Mouse (Mus musculus) neural tube, embryonic 12.5 days (tissue): ENCODE data around the gene Lyrm4. TPM values are rescaled to one million over a fixed set of nuclear protein-coding genes. Genes with fewer than 3 reads are reported as not detected.

ENCODE experiments used
- ATAC-seq: fragments of 200-750 bp; cut with Nextera tagmentation; 2 replicates; pipeline ENCODE4 v1.8.0; 2017; ENCODE audit warnings: low read depth, mild to moderate bottlenecking, moderate TSS enrichment, moderate library complexity; ENCODE audit not compliant: low FRiP score
- H3K27ac ChIP-seq: fragments of 300-500 bp; sonication (generic); 2 replicates; pipeline ENCODE4 v1.5.1; 2016
- H3K27me3 ChIP-seq: fragments of 300-500 bp; sonication (generic); replicated peaks from 2 replicates; pipeline ENCODE4 v1.6.1; 2016; ENCODE audit warnings: mild to moderate bottlenecking
- H3K36me3 ChIP-seq: fragments of 300-500 bp; sonication (generic); 2 replicates; pipeline ENCODE4 v1.6.1; 2016; ENCODE audit warnings: mild to moderate bottlenecking
- H3K4me1 ChIP-seq: fragments of 300-500 bp; sonication (generic); 2 replicates; pipeline ENCODE4 v1.6.1; 2016
- H3K4me2 ChIP-seq: fragments of 300-500 bp; sonication (generic); replicated peaks from 2 replicates; pipeline ENCODE4 v1.6.1; 2016; ENCODE audit warnings: mild to moderate bottlenecking
- H3K4me3 ChIP-seq: fragments of 300-500 bp; sonication (generic); 2 replicates; pipeline ENCODE4 v1.5.1; 2016
- H3K9ac ChIP-seq: fragments of 300-500 bp; sonication (generic); 2 replicates; pipeline ENCODE4 v1.6.1; 2016; ENCODE audit warnings: mild to moderate bottlenecking
- H3K9me3 ChIP-seq: fragments of 300-500 bp; sonication (generic); 2 replicates; pipeline ENCODE4 v1.6.1; 2016; ENCODE audit warnings: mild to moderate bottlenecking
- WGBS: fragments of 180-500 bp; shearing (Covaris S2); methylation state at CpG from one replicate; pipeline ENCODE4 v1.1.7; 2016; 5-methylcytosine and 5-hydroxymethylcytosine counted together
- polyA plus RNA-seq: library from polyadenylated mRNA; unstranded; fragments of >200 nt; fragmentation: Nextera tagmentation; extraction: Ambion mirVana; gene quantifications from 2 replicates; pipeline ENCODE4 v1.2.1, GENCODE M21; 2016

Lyrm4 gene
- polyA plus RNA-seq, 1 experiment from 2014 or later, result 23.8 TPM

- H3K27ac ChIP-seq, result no peak overlapping the region
- H3K9me3 ChIP-seq, result no peaks in the 10 kb centered on the region
- H3K9ac ChIP-seq, result no peak overlapping the region
- H3K4me3 ChIP-seq, result no peak overlapping the region
- no peaks in the 10 kb centered on the region for H3K4me1 ChIP-seq
- peaks cover 3% of the 10 kb centered on the region; the same call in 1 of the 2 replicates for H3K36me3 ChIP-seq
- 88% methylated on average over 5 of the region's 5 CpGs for WGBS
- no peaks in the 10 kb centered on the region for H3K27me3 ChIP-seq
- no peak overlapping the region for H3K4me2 ChIP-seq
- no peak for ATAC-seq
Measured at GRCm38 (mm10) chr13:36086608-36087391, 30.5 kb downstream of the Lyrm4 start.

- H3K4me3 ChIP-seq, result no peak overlapping the region
- no peaks in the 10 kb centered on the region for H3K9me3 ChIP-seq
- no peaks in the 10 kb centered on the region for H3K4me1 ChIP-seq
- peaks cover 3% of the 10 kb centered on the region; the same call in 1 of the 2 replicates for H3K36me3 ChIP-seq
- H3K27me3 ChIP-seq, result no peaks in the 10 kb centered on the region
- no peak overlapping the region for H3K4me2 ChIP-seq
- no peak for ATAC-seq
- 68% methylated on average over 3 of the region's 3 CpGs for WGBS
- no peak overlapping the region for H3K9ac ChIP-seq
- no peak overlapping the region for H3K27ac ChIP-seq
Measured at GRCm38 (mm10) chr13:36085971-36086370, 31.4 kb downstream of the Lyrm4 start.

- Histone ChIP-seq H3K4me3 (no peak overlapping the region), H3K9me3 (no peaks in the 10 kb centered on the region), H3K36me3 (no peaks in the 10 kb centered on the region; the same call in 1 of the 2 replicates), H3K27me3 (no peaks in the 10 kb centered on the region), H3K4me1 (no peaks in the 10 kb centered on the region), H3K4me2 (no peak overlapping the region), H3K27ac (no peak overlapping the region), H3K9ac (no peak overlapping the region)
- ATAC-seq, result no peak
- 91% methylated on average over 3 of the region's 3 CpGs for WGBS
Measured at GRCm38 (mm10) chr13:36084701-36085100, 32.6 kb downstream of the Lyrm4 start.

GRCm38 (mm10) chr13:36081591-36081990, 35.7 kb downstream of the Lyrm4 start:
- no peak overlapping the region for H3K4me3 ChIP-seq
- H3K4me1 ChIP-seq, result no peaks in the 10 kb centered on the region
- H3K27me3 ChIP-seq, result no peaks in the 10 kb centered on the region
- 79% methylated on average over 3 of the region's 3 CpGs for WGBS
- no peaks in the 10 kb centered on the region for H3K9me3 ChIP-seq
- H3K9ac ChIP-seq, result no peak overlapping the region
- H3K36me3 ChIP-seq, result no peaks in the 10 kb centered on the region
- H3K27ac ChIP-seq, result no peak overlapping the region
- no peak overlapping the region for H3K4me2 ChIP-seq
- no peak for ATAC-seq

- no peak overlapping the region for H3K9ac ChIP-seq
- H3K4me3 ChIP-seq, result no peak overlapping the region
- no peaks in the 10 kb centered on the region for H3K27me3 ChIP-seq
- ATAC-seq, result no peak
- H3K4me2 ChIP-seq, result no peak overlapping the region
- H3K27ac ChIP-seq, result no peak overlapping the region
- 86% methylated on average over 3 of the region's 3 CpGs for WGBS
- no peaks in the 10 kb centered on the region for H3K4me1 ChIP-seq
- no peaks in the 10 kb centered on the region for H3K9me3 ChIP-seq
- H3K36me3 ChIP-seq, result no peaks in the 10 kb centered on the region
Measured at GRCm38 (mm10) chr13:36074484-36074883, 42.8 kb downstream of the Lyrm4 start.

GRCm38 (mm10) chr13:36066676-36067075, 50.6 kb downstream of the Lyrm4 start:
- Histone ChIP-seq H3K27me3 (no peaks in the 10 kb centered on the region), H3K9me3 (no peaks in the 10 kb centered on the region), H3K36me3 (no peaks in the 10 kb centered on the region), H3K9ac (no peak overlapping the region), H3K4me2 (no peak overlapping the region), H3K4me1 (no peaks in the 10 kb centered on the region), H3K4me3 (no peak overlapping the region), H3K27ac (no peak overlapping the region)
- no peak for ATAC-seq
- WGBS, result 97% methylated on average over 2 of the region's 2 CpGs

GRCm38 (mm10) chr13:36057489-36057888, 59.8 kb downstream of the Lyrm4 start:
- H3K9ac ChIP-seq, result no peak overlapping the region
- no peaks in the 10 kb centered on the region for H3K9me3 ChIP-seq
- H3K4me3 ChIP-seq, result no peak overlapping the region
- H3K36me3 ChIP-seq, result no peaks in the 10 kb centered on the region
- WGBS, result 71% methylated on average over 2 of the region's 2 CpGs
- H3K4me1 ChIP-seq, result no peaks in the 10 kb centered on the region
- no peak overlapping the region for H3K4me2 ChIP-seq
- H3K27me3 ChIP-seq, result no peaks in the 10 kb centered on the region
- H3K27ac ChIP-seq, result no peak overlapping the region
- ATAC-seq, result no peak

- Histone ChIP-seq H3K4me2 (no peak overlapping the region), H3K4me1 (no peaks in the 10 kb centered on the region), H3K36me3 (no peaks in the 10 kb centered on the region), H3K9me3 (no peaks in the 10 kb centered on the region), H3K27ac (no peak overlapping the region), H3K27me3 (no peaks in the 10 kb centered on the region), H3K4me3 (no peak overlapping the region), H3K9ac (no peak overlapping the region)
- ATAC-seq, result no peak
- WGBS, result 92% methylated on average over 4 of the region's 4 CpGs
Measured at GRCm38 (mm10) chr13:36056925-36057324, 60.4 kb downstream of the Lyrm4 start.

- WGBS, result 83% methylated on average over 1 of the region's 1 CpGs
- Histone ChIP-seq H3K27ac (no peak overlapping the region), H3K9ac (no peak overlapping the region), H3K9me3 (no peaks in the 10 kb centered on the region), H3K27me3 (no peaks in the 10 kb centered on the region), H3K4me1 (no peaks in the 10 kb centered on the region), H3K36me3 (no peaks in the 10 kb centered on the region), H3K4me2 (no peak overlapping the region), H3K4me3 (no peak overlapping the region)
- no peak for ATAC-seq
Measured at GRCm38 (mm10) chr13:36056509-36056908, 60.8 kb downstream of the Lyrm4 start.

GRCm38 (mm10) chr13:36035528-36035927, 81.8 kb downstream of the Lyrm4 start:
- Histone ChIP-seq H3K9ac (no peak overlapping the region), H3K4me2 (no peak overlapping the region), H3K36me3 (no peaks in the 10 kb centered on the region), H3K4me1 (no peaks in the 10 kb centered on the region), H3K27ac (no peak overlapping the region), H3K27me3 (no peaks in the 10 kb centered on the region), H3K9me3 (no peaks in the 10 kb centered on the region), H3K4me3 (no peak overlapping the region)
- WGBS, result 89% methylated on average over 4 of the region's 4 CpGs
- ATAC-seq, result no peak

GRCm38 (mm10) chr13:36031959-36032358, 85.4 kb downstream of the Lyrm4 start:
- no peak overlapping the region for H3K4me2 ChIP-seq
- no peaks in the 10 kb centered on the region for H3K36me3 ChIP-seq
- H3K27ac ChIP-seq, result no peak overlapping the region
- H3K27me3 ChIP-seq, result no peaks in the 10 kb centered on the region
- no peaks in the 10 kb centered on the region for H3K4me1 ChIP-seq
- no peak overlapping the region for H3K9ac ChIP-seq
- 81% methylated on average over 9 of the region's 9 CpGs for WGBS
- ATAC-seq, result no peak
- H3K9me3 ChIP-seq, result no peaks in the 10 kb centered on the region
- H3K4me3 ChIP-seq, result no peak overlapping the region

GRCm38 (mm10) chr13:36019309-36020274, 97.7 kb downstream of the Lyrm4 start:
- Histone ChIP-seq H3K27ac (peak overlapping the region; percentile 70), H3K9me3 (no peaks in the 10 kb centered on the region), H3K4me1 (peaks cover 10% of the 10 kb centered on the region), H3K27me3 (no peaks in the 10 kb centered on the region), H3K4me2 (no peak overlapping the region), H3K4me3 (no peak overlapping the region), H3K9ac (no peak overlapping the region; the same call in 1 of the 2 replicates), H3K36me3 (no peaks in the 10 kb centered on the region)
- peak; percentile 88 for ATAC-seq
- WGBS, result 43% methylated on average over 10 of the region's 10 CpGs
